13 mouse cellular contexts compared by ENCODE assay signal in the genomic region with DNA sequence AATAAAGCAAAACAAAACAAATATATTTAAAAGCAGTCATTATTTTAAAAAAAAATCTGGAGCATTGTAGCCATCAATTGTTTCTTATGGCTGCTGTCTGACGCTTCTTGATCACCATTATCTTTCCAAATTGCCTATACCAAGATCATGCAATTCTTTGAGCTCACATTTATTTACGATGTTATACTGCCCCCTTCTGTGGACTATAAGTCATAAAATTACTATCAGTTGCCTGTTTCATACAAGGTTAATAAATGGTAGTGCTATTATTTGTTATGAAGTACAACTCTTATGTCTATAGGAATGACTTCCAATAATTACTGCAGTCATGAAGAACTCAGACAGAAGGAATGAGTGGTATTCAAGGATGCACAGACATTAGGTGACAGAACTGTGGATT. TPM values are rescaled to one million over a fixed set of nuclear protein-coding genes. Genes with fewer than 3 reads are reported as not detected.
A peak's percentile ranks its signal among the peaks of the same experiment; 100 is the strongest.
DNase-seq lines count a peak whose midpoint lies in the region; ATAC-seq and TF ChIP-seq lines count a peak whose summit lies in the region.
"Had no signal": no experiment of that assay in that cellular context is flagged by ENCODE, and none has a peak within 500 bp of the region (broad histone marks: within the 10 kb centered on the region; RNA-seq: fewer than 3 reads in every experiment).

No protein-coding gene starts in this region.

- no peak overlapping the region for H3K4me3 ChIP-seq in hindbrain, embryonic 11.5 days (ENCODE audit: low read depth, low read length)
- no peak overlapping the region for H3K4me3 ChIP-seq in hindbrain, embryonic 12.5 days
- no peak overlapping the region for H3K4me3 ChIP-seq in midbrain, embryonic 14.5 days (replicated peaks; ENCODE audit: low read depth, low read length)
- no peak overlapping the region for H3K4me3 ChIP-seq in midbrain, embryonic 16.5 days (ENCODE audit: low read depth, low read length)
- no peak overlapping the region for H3K4me3 ChIP-seq in stomach, postnatal 0 days (ENCODE audit: low read depth, low read length)
- H3K4me3 ChIP-seq in heart, embryonic 11.5 days (ENCODE audit: low read depth, low read length), result no peak overlapping the region
- H3K4me3 ChIP-seq: limb, embryonic 12.5 days; midbrain, embryonic 15.5 days had no signal

- no peak overlapping the region for H3K9ac ChIP-seq in hindbrain, embryonic 11.5 days (ENCODE audit: low read depth, low read length)
- no peak overlapping the region for H3K9ac ChIP-seq in hindbrain, embryonic 12.5 days
- H3K9ac ChIP-seq in midbrain, embryonic 14.5 days (replicated peaks; ENCODE audit: low read length), result no peak overlapping the region
- no peak overlapping the region for H3K9ac ChIP-seq in midbrain, embryonic 16.5 days (ENCODE audit: low read depth, low read length)
- H3K9ac ChIP-seq in stomach, postnatal 0 days (ENCODE audit: low read length), result no peak overlapping the region
- no peak overlapping the region for H3K9ac ChIP-seq in heart, embryonic 11.5 days (ENCODE audit: low read depth, low read length)
- H3K9ac ChIP-seq: limb, embryonic 12.5 days; midbrain, embryonic 15.5 days had no signal

- no peak overlapping the region for H3K4me2 ChIP-seq in hindbrain, embryonic 11.5 days (replicated peaks; ENCODE audit: low read depth, low read length)
- H3K4me2 ChIP-seq in hindbrain, embryonic 12.5 days (replicated peaks), result no peak overlapping the region
- no peak overlapping the region for H3K4me2 ChIP-seq in midbrain, embryonic 14.5 days (ENCODE audit: low read length)
- H3K4me2 ChIP-seq in midbrain, embryonic 16.5 days (ENCODE audit: low read length), result no peak overlapping the region
- no peak overlapping the region for H3K4me2 ChIP-seq in stomach, postnatal 0 days (replicated peaks; ENCODE audit: low read depth)
- H3K4me2 ChIP-seq in heart, embryonic 11.5 days, result no peak overlapping the region
- H3K4me2 ChIP-seq: limb, embryonic 12.5 days; midbrain, embryonic 15.5 days had no signal

- DNase-seq in hindbrain, embryonic 11.5 days (ENCODE audit: low spot score), result peak; percentile 3
- DNase-seq in midbrain, embryonic 14.5 days, result peak; percentile 46
- DNase-seq in adipocyte (ENCODE audit: low spot score), result peak; percentile 36
- no peak for DNase-seq in stomach, postnatal 0 days (ENCODE audit: low spot score)
- DNase-seq in heart, postnatal 14 days, result no peak
- DNase-seq: gastrocnemius, postnatal 36 days; heart, postnatal 36 days; kidney, adult 8-10 months had no signal

- H3K36me3 ChIP-seq in hindbrain, embryonic 11.5 days (ENCODE audit: control insufficient read depth, insufficient read depth, low read length), result no peaks in the 10 kb centered on the region
- no peaks in the 10 kb centered on the region for H3K36me3 ChIP-seq in hindbrain, embryonic 12.5 days
- no peaks in the 10 kb centered on the region for H3K36me3 ChIP-seq in midbrain, embryonic 14.5 days (ENCODE audit: control insufficient read depth, insufficient read depth, low read length)
- H3K36me3 ChIP-seq in midbrain, embryonic 16.5 days (ENCODE audit: control insufficient read depth, insufficient read depth, low read length), result no peaks in the 10 kb centered on the region
- no peaks in the 10 kb centered on the region for H3K36me3 ChIP-seq in stomach, postnatal 0 days (ENCODE audit: control insufficient read depth, insufficient read depth, low read length)
- H3K36me3 ChIP-seq in heart, embryonic 11.5 days (ENCODE audit: control insufficient read depth, insufficient read depth, low read length), result no peaks in the 10 kb centered on the region
- H3K36me3 ChIP-seq: limb, embryonic 12.5 days; midbrain, embryonic 15.5 days had no signal

- peak; percentile 40 for TF ChIP-seq CTCF in stomach, postnatal 0 days (IDR thresholded peaks at IDR 0.05; ENCODE audit: low read depth)

- H3K27me3 ChIP-seq in hindbrain, embryonic 11.5 days (ENCODE audit: control insufficient read depth, insufficient read depth, low read length), result no peaks in the 10 kb centered on the region
- no peaks in the 10 kb centered on the region for H3K27me3 ChIP-seq in hindbrain, embryonic 12.5 days
- H3K27me3 ChIP-seq in midbrain, embryonic 14.5 days (ENCODE audit: control insufficient read depth, insufficient read depth, low read length), result no peaks in the 10 kb centered on the region
- H3K27me3 ChIP-seq in midbrain, embryonic 16.5 days (ENCODE audit: control insufficient read depth, insufficient read depth, low read depth, low read length), result no peaks in the 10 kb centered on the region
- no peaks in the 10 kb centered on the region for H3K27me3 ChIP-seq in stomach, postnatal 0 days (ENCODE audit: control insufficient read depth, insufficient read depth, low read length)
- H3K27me3 ChIP-seq in heart, embryonic 11.5 days (ENCODE audit: control insufficient read depth, insufficient read depth, low read length), result no peaks in the 10 kb centered on the region
- H3K27me3 ChIP-seq: limb, embryonic 12.5 days; midbrain, embryonic 15.5 days had no signal

- WGBS in hindbrain, embryonic 11.5 days, result 43% methylated on average over 2 of the region's 2 CpGs
- 55% methylated on average over 2 of the region's 2 CpGs for WGBS in hindbrain, embryonic 12.5 days
- WGBS in midbrain, embryonic 14.5 days, result 43% methylated on average over 2 of the region's 2 CpGs
- WGBS in midbrain, embryonic 16.5 days, result 53% methylated on average over 2 of the region's 2 CpGs
- WGBS in stomach, postnatal 0 days, result 41% methylated on average over 2 of the region's 2 CpGs
- 38% methylated on average over 2 of the region's 2 CpGs for WGBS in heart, embryonic 11.5 days (ENCODE audit: insufficient replicate concordance)

- ATAC-seq in hindbrain, embryonic 11.5 days (ENCODE audit: low FRiP score), result no peak
- ATAC-seq in hindbrain, embryonic 12.5 days (ENCODE audit: low FRiP score), result no peak
- ATAC-seq in midbrain, embryonic 14.5 days (ENCODE audit: low FRiP score, low TSS enrichment), result no peak
- no peak for ATAC-seq in midbrain, embryonic 16.5 days
- ATAC-seq in stomach, postnatal 0 days (ENCODE audit: low FRiP score, low TSS enrichment), result no peak
- no peak for ATAC-seq in heart, embryonic 11.5 days (replicated peaks; ENCODE audit: insufficient number of reproducible peaks, low FRiP score, low TSS enrichment)
- ATAC-seq: midbrain, embryonic 15.5 days had no signal

- intact Hi-C loops in heart, postnatal 14 days (cut with DNase I), result loop anchor here (10.0 kb wide), 1 partner anchor 1190 kb away; no protein-coding TSS in a partner anchor

- no peak for TF ChIP-seq EP300 in stomach, postnatal 0 days (optimal IDR thresholded peaks at IDR 0.05)

- H3K4me1 ChIP-seq in hindbrain, embryonic 11.5 days (replicated peaks; ENCODE audit: control insufficient read depth, insufficient read depth, low read length), result no peaks in the 10 kb centered on the region
- H3K4me1 ChIP-seq in hindbrain, embryonic 12.5 days, result no peaks in the 10 kb centered on the region
- no peaks in the 10 kb centered on the region for H3K4me1 ChIP-seq in midbrain, embryonic 14.5 days (ENCODE audit: control insufficient read depth, insufficient read depth, low read length)
- no peaks in the 10 kb centered on the region for H3K4me1 ChIP-seq in midbrain, embryonic 16.5 days (ENCODE audit: control insufficient read depth, insufficient read depth, low read length)
- H3K4me1 ChIP-seq in stomach, postnatal 0 days (replicated peaks; ENCODE audit: control insufficient read depth, insufficient read depth), result no peaks in the 10 kb centered on the region
- H3K4me1 ChIP-seq in heart, embryonic 11.5 days (ENCODE audit: control insufficient read depth, insufficient read depth, low read length), result no peaks in the 10 kb centered on the region
- H3K4me1 ChIP-seq: limb, embryonic 12.5 days; midbrain, embryonic 15.5 days had no signal

- H3K9me3 ChIP-seq in hindbrain, embryonic 11.5 days (ENCODE audit: control insufficient read depth, low read length), result no peaks in the 10 kb centered on the region
- H3K9me3 ChIP-seq in hindbrain, embryonic 12.5 days (replicated peaks), result no peaks in the 10 kb centered on the region
- H3K9me3 ChIP-seq in midbrain, embryonic 14.5 days (ENCODE audit: control insufficient read depth, low read length), result no peaks in the 10 kb centered on the region
- H3K9me3 ChIP-seq in midbrain, embryonic 16.5 days (replicated peaks; ENCODE audit: control insufficient read depth, low read length, poor library complexity, severe bottlenecking), result no peaks in the 10 kb centered on the region
- no peaks in the 10 kb centered on the region for H3K9me3 ChIP-seq in stomach, postnatal 0 days (ENCODE audit: control insufficient read depth, low read length)
- H3K9me3 ChIP-seq in heart, embryonic 11.5 days (replicated peaks; ENCODE audit: control insufficient read depth, low read length), result no peaks in the 10 kb centered on the region
- H3K9me3 ChIP-seq: limb, embryonic 12.5 days; midbrain, embryonic 15.5 days had no signal

- no peak overlapping the region for H3K27ac ChIP-seq in hindbrain, embryonic 11.5 days (ENCODE audit: low read depth, low read length)
- H3K27ac ChIP-seq in hindbrain, embryonic 12.5 days, result no peak overlapping the region
- no peak overlapping the region for H3K27ac ChIP-seq in midbrain, embryonic 14.5 days (replicated peaks; ENCODE audit: low read depth, low read length)
- no peak overlapping the region for H3K27ac ChIP-seq in midbrain, embryonic 16.5 days (ENCODE audit: low read length)
- no peak overlapping the region for H3K27ac ChIP-seq in stomach, postnatal 0 days (replicated peaks)
- no peak overlapping the region for H3K27ac ChIP-seq in heart, embryonic 11.5 days (ENCODE audit: low read depth, low read length)
- H3K27ac ChIP-seq: limb, embryonic 12.5 days; midbrain, embryonic 15.5 days had no signal

RNA-seq across cellular contexts. Expression of gene Eda2r, which starts 57.3 kb away (rescaled TPM):
- polyA plus RNA-seq in hindbrain, embryonic 11.5 days (2014; fragmentation: Nextera tagmentation; extraction: Ambion mirVana), result 0.82 and 1.7 TPM in 2 replicates
- polyA plus RNA-seq in hindbrain, embryonic 12.5 days (2016; fragmentation: Nextera tagmentation; extraction: Ambion mirVana), result 0.63 and 0.69 TPM in 2 replicates
- polyA plus RNA-seq in midbrain, embryonic 14.5 days (2014; fragmentation: Nextera tagmentation; extraction: Ambion mirVana), result 1.1 and 1.2 TPM in 2 replicates
- polyA plus RNA-seq in midbrain, embryonic 16.5 days (2015; fragmentation: Nextera tagmentation; extraction: Ambion mirVana), result 0.41 and 0.44 TPM in 2 replicates
- polyA plus RNA-seq in stomach, postnatal 0 days (2015; fragmentation: Nextera tagmentation; extraction: Ambion mirVana), result 0.40 and 0.46 TPM in 2 replicates
- total RNA-seq in heart, postnatal 14 days (2021), result 1 to 10 TPM; 5.1 to 5.5 TPM
- 1.8 and 2.6 TPM in 2 replicates for polyA plus RNA-seq in heart, embryonic 11.5 days (2014; fragmentation: Nextera tagmentation; extraction: Ambion mirVana)

Comparison
In these comparisons a context has a peak if more than half of its experiments do, and no peak if none do; other contexts are left out.
1. DNase-seq: peak in hindbrain, embryonic 11.5 days (single experiment), midbrain, embryonic 14.5 days (single experiment) and adipocyte (single experiment); none in stomach, postnatal 0 days (single experiment) and heart, postnatal 14 days (0 of 2).